Mouse (Mus musculus): ENCODE results near the gene Cth.

DNA sequence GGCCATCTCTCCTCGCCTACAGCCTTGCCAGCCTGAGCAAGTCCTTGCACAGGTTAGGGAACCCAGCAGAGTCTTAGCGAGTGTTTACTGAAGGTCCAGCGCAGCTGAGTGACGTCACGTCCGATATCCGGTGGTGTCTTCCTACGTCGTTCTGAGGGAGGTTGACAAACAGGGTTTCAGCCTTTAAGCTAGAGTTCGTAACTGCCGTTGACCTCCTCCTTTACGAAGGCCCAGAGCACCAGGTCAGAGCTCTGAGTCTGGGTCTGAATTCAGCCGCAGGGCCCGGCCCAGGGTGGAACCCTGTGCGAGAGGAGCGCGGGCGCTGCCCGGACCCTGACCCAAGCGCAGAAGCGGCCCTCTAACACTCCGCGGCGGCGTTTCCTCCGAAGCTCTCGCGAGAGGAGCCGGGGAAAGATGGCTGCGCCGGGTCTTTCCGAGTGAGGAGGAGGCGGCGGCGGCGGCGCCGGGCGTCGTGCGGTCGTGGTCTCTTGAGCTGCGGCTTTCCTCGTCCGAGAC is 22.0 kb upstream of the Cth start, which contains the start of gene Ankrd13c:
- no peak for TF ChIP-seq POLR2A (IDR thresholded peaks at IDR 0.05; ENCODE audit: borderline replicate concordance, low read depth, low read length)
- no peak for TF ChIP-seq CTCF (IDR thresholded peaks at IDR 0.05; ENCODE audit: low read depth, low read length)
